Mouse (Mus musculus) inflammation-experienced regulatory T-cells, adult 6 months (primary cell): ENCODE results near the gene Ndrg4. TPM values are rescaled to one million over a fixed set of nuclear protein-coding genes. Genes with fewer than 3 reads are reported as not detected.

ENCODE experiments used
- ATAC-seq: one replicate; pipeline ENCODE4 v1.8.0; 2017
- polyA plus RNA-seq, 3 experiments: library from polyadenylated mRNA; unstranded; fragments of 100-300 nt; shearing (Covaris generic); gene quantifications; one replicate each; pipeline ENCODE4 v1.2.1; 2017

Gene Ndrg4
- polyA plus RNA-seq, 3 experiments from 2014 or later: 1.3 to 2.7 (median 1.7) TPM

DNA sequence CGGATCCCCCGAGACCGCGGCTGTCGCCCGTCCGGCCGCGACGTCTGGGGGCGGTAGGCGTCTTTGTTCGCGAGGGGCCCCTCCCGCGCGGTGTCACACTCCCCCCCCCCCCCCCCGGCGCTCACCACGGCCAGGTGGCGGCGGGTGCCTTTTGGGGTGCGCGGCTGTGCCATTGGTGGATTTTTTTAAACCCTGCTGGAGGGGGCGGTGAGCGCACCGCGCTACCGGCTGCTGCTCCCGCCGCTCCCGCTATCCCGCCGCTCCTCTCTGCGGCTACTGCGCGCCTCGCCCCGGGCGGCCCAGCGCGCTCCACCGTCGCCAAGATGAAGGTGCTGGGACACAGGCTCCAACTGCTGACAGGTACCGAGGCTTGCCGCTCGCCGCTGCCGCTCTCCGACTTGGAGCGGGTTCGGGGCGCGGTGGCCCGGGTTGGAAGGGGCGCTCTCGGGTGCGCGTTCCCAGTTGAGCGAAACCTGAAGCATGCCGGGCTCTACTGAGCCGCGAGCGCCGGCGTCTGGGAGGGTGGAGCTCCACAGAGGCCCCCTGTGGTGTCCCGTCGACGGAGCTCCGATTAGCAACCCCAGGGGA, 1.3 kb downstream of the Ndrg4 start:
- ATAC-seq: peak; percentile 25

DNA sequence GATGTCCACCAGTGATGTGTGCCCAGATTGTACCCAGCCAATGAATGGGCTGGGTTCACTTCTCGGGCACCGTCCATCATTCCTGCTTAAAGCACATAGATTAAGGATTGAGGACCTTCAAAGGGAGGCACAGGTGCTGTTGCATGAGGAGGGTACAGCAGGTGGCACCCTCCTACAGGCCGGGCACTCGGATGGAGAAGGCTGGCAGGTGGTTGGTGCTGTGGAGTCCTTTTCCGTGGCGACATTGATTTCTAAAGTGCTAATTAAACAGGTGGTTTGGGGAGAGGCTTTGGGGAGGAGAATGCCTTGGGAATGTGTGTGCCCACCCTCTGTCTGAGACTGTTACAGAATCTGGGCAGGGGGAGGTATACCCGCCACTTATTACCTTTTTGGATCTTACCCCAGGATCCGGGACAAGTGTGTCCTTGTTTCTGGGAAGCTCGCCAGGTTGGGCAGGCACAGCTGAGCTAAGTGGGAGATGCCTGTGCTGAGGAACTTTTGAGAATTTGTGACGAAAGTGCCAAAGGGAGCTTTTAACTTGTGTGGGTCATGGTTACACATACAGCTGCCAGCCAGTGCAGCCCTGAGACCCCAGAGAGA, 11.4 kb downstream of the Ndrg4 start:
- no peak for ATAC-seq

DNA sequence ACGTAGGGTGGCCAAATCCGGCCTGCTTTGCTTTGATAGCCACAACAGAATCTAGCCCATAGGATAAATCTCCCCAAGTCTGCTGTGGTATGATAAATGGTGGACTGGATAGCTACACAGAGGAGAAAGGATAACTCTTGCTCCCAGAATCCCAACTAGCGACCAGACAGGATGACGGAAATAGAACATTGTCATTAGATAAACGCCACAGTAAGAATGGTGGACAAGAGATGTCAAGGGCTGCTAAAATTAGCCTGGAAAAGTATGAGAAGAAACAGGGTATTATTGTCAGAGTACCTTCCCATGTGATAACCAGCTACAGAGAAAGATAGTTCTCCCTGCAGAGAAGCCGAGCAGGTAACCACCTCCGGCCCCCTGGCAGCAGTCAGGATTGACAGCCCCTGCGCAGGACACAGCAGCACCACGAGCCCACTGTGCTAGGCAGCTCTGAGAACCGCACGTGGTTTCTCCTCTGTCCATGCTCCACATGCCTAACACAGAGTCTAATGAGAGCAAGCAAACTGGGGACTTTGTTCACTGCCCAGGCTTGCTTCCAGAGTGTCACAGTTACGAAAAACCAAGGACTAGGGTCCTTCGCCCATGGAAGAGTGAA, 14.3 kb downstream of the Ndrg4 start:
- no peak for ATAC-seq

- no peak for ATAC-seq
Observed at GRCm38 (mm10) chr8:95694631-95695030, 17.9 kb downstream of the Ndrg4 start.

DNA sequence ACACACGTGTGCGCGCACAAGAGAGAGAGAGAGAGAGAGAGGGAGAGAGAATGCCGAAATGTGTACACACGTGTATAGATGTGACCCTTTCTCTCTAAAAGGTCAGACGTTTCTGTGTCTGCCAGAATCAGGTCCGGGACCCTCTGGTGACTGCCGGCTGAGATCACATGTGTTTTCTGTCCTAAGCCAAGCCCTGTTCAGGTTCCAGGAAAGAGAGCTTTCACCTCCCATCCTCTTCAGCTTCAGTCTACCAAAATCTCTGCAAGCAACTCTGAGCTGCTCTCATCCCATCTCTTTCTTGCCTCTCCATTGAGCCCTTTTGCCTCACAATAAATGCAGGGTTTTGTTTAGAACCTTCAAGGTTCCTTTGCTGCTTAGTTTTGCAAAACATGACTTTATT, 19.9 kb downstream of the Ndrg4 start:
- ATAC-seq: no peak

DNA sequence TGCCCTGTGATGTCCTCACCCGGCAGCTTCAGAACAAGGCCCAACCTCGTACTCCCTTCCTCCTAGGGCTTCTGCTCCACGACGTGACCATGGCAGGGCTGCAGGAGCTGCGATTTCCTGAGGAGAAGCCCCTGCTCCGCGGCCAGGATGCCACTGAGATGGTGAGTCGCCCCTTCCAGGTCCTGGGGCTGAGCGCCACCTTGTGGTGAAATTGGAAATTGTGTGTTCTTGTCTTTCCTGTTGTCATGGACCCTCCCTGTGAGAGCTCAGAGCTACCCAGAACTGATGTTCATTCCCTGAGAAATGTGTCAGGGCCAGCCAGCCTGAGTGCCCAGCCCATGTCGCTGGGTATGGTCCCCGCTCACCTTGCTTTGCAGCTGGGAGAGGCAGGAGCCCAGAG, 20.3 kb downstream of the Ndrg4 start:
- peak; percentile 61 for ATAC-seq

GRCm38 (mm10) chr8:95698179-95698578, 21.4 kb downstream of the Ndrg4 start:
- no peak for ATAC-seq

DNA sequence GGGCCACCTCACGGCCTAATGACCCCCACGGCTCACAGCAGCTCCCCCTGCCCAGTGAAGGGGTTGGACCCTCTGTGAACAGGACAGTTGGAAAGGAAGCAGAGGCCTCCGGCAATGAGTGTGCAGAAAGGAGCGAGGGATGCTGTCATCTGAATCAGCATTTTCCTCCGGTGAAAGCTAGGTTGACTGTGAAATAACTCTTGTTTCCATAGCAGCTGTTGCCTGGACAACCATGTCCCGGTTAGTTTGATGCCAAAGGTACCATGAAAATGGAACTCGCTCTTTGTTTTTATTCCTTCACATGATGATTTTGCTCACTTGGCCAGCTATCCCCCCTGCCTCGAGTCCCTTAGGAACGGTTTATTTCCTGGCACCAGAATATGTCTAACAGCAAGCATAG, 23.5 kb downstream of the Ndrg4 start:
- no peak for ATAC-seq

- ATAC-seq: no peak
Observed at GRCm38 (mm10) chr8:95701809-95702208, 25.0 kb downstream of the Ndrg4 start.

DNA sequence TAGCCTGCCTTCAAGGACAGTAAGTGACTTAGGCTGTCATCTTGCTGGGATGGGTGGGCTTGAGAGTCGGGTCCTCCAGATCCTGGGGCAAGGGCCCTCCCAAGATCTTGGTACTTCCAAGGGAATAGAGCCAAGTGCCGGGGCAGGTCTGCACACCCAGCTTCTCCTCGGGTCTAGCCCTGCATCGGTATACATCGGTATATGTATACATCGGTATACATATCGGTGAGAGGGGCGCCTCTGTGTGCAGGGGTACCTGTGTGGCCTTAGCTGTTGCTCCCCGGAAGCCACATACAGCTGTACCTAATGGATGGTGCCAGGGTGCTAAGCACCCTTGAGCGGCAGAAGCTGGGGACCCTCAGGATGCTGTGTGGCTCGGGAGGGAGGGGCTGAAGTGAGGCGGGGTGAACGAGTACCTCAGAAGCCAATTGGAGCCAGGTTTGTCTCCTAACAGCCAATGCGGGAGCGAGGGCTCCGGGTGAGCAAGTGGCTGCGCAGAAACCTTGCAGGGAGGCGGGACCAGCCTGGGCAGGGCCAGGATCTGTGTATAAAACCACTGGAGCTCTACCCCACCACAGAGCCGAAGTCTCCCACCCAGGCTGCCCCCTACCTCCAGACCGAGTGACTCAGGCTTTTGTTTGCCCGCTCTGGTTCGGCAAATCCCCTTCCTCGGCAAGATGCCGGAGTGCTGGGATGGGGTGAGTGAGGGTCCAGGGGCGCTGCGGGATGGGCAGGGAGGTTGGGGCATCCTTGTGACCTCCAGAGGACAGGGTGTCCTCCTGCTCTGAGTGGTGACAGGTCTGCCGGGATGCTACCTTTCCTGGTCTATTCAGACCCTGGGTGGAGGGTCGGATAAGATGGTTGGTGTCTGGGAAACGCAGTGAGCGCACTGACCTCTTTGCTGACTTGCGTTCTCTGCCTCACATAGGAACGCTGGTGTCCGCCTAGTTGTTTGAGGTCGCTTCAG, 26.0 kb downstream of the Ndrg4 start:
- ATAC-seq: peak; percentile 98

DNA sequence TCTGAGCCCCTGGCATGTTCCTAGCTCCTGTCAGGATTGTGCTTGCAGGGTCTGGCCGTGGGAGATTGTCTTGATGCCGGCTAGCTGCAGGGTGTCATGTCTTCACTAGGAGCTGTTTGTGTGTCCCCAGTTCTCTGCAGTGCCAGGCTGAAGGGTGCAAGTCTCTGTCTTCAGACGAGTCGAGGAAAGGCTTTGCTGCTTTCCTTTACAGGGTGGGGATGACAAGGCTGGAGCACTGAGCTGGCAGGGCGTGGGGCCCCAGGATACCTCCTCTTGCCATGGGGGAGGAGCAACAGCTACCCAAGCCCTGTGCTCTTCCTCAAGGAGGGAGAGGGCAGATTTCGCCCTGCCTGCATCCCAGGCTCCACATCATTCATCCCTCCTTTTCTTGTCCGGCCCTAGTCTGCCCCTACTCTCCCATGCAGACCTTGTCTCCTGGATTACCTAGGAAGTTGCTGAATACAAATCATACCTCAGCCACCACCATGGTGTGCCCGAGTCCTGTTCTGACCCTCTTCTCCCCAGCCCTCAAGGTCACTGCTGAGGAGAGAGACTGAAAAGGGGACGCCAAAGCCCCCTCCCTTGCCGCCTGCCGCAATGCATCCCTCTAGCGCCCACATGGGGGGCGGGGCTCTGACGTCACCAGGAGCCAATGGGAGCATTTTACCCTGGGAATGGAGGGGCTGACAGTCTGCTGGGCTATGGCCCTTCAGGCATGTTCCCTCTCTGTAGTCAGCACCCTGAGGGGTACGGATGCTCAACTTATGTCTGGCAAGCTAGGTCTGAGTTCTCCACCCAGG, 26.9 kb downstream of the Ndrg4 start:
- peak; percentile 16 for ATAC-seq

GRCm38 (mm10) chr8:95704538-95704937, 27.8 kb downstream of the Ndrg4 start:
- ATAC-seq: no peak

DNA sequence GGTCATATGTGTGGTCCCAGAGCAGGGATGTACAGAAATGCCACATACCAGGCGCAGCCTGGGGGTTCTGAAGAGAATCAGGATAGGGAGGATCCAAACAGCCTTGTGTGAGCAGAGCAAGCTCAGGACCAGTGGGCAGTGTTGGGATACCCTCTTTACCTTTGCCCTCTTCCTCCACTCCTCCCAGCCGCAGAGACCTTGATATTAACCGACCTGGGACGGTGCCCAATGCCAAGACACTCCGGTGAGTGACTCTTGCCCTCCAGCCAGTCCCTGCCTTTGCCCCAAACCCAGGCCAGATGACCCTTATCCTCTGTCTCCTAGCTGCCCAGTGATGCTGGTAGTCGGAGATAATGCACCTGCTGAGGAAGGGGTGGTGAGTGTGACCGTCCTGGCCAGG, 32.8 kb downstream of the Ndrg4 start:
- no peak for ATAC-seq

GRCm38 (mm10) chr8:95711029-95711428, 34.2 kb downstream of the Ndrg4 start:
- no peak for ATAC-seq

DNA sequence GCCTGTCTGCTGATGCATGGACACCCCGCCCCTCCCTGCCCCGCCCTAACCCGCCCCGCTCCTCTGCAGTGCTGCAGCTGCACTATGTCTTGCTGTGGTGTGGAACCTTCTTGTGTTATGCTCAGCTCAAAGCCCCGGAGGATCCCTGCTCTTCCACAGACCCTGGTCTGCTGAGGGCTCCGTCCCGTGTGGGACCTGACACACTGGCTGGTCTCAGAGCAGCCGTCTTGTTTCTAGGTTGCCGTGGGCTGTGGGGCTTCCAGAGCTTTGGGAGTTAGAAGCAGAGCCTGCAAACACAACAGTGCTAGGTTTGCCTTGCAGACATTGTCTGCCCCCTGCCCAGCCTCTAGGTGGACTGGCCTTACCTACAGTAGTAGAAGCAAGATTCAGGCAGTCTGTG, 35.6 kb downstream of the Ndrg4 start:
- ATAC-seq: no peak

DNA sequence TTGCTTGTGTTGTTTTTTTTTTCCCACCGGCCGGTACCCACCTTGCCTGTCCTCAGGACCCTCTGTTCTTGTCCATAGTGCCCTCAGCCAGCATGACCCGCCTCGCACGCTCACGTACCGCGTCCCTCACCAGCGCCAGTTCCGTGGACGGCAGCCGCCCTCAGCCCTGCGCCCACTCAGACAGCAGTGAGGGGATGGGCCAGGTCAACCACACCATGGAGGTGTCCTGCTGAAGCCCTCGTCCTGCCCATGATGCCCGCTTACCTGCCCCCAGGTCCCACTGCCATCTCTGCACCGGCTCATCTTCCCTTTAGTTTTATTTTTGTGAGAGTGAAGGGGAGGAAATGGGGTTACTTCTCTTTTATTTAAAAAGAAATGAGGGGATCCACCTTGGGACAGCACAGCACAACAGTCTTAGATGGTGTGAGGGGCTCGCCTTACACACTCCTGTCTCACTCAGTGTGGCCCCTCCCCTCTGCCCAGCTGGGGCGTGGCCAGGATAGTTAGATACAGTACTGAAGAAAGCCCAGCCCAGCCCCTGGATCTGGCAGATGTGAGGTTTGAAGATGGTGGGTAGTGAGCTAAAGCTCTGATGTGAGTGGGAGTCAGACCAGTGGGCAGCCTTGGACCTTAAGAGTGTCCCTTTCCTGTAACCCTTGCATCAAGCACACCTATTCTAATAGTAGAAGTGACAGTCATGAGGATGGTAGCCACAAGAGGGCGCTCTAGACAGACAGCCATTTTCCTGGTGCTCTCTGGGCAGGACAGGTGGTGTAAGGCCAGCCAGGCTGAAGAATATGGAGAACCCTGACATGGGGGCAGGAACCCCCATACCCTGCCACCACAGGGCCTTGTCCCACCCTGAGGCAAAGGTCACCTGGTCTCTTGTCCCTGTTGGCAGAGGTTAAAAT, 36.6 kb downstream of the Ndrg4 start:
- ATAC-seq: peak; percentile 62

DNA sequence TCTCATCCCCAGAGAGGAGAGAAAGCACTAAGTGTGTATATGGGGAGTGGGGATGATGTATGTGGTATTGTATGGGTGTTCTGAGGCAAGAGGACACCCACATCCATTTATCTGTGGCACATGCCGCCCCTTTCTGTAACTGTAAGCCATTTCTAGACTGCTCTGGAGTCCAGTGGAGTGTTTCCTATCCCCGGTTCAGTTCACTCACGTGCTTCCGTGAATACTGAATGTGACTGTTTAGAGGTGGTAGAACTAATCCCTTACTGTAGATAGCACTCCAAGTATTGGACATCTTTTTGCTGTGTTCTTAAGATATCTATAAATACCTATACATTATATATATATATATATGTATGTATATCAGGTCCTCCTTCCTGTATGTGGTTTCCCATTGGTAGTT, 37.6 kb downstream of the Ndrg4 start:
- ATAC-seq: no peak

DNA sequence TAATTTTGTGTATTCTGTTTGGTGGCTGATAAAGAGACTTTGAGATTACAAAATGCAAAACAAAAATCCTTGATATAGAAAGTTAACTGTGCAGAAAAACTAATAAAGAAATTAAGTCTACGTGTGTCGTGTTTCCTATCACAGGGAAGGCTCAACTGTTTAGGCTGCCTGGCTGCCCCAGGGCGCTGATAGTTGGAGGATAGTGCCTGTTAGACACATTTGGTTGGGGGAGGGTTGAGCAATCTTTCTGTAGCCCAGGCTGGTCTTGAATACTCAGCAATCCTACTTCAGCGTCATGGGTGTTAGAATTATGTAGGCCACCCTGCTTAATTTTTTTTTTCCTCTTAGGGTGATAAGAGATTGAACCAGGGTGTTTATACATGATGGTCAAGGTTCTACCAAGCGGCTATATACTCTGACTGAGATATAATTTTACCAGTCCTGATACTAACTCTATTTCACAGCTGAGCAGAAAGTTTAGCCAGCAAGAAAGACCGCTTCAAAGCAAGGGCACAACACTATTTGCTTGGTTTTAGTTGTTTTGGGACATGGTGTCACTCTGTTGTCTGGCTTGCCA, 38.1 kb downstream of the Ndrg4 start:
- no peak for ATAC-seq

- peak; percentile 87 for ATAC-seq
Observed at GRCm38 (mm10) chr8:95715676-95716531, 39.1 kb downstream of the Ndrg4 start, which contains the start of gene Setd6. Gene Setd6, plus strand, starts transcription at chr8:95715881.
